Mouse (Mus musculus): ENCODE data around the gene Zfp169.
"Not testable (repeated sequence)": the region's sequence is repeated elsewhere in the genome, so short reads cannot be mapped to it uniquely, and the experiment has no call there.

Zfp169 gene

DNA sequence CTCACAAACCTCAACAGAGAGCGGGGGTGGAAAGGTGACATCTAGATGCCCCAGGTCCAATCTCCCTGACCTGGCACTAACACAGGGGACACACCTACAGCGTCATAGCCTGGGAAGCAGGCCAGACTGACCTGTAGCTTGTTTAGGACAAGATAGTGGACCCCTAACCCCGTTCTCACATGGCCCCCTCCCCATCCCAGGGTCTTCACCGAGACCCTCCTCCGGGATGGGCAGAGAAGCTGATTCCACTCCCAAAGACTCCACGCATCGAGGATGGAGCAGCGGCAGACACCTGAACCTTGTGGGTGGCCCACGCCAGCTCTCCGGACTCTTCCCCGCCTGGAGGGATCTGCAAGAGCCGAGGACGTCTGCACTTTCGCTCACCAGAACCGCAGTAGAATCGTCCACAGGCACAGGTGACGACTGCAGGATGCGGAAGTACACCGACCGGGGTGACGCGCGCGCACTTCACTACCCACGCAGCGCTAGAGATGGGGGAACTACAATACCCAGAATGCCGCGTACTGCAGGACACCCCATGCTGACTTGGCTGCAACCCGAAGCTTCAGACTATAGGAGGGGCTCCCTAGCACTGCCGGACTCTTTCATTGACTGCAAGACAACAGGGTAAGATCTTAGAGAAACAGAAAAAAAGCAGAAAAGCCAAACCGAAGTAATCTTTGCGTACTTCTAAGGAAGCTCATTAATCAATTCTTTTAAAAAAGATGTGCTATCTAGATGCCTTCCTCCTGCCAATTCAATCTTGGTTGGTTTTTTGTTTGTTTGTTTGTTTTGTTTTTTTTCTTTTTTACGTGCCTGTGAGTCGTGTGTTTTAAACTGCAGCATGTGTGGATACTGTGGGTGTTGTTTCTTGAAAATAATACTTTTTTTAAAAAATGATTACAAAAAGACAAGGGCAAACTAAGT, at the start of gene Zfp169, which contains the start of gene A830005F24Rik:
Gene Zfp169 (minus strand): TSS at position 449 of the 927 bp plus-strand sequence.
Gene A830005F24Rik (plus strand): TSS at position 568 of the 927 bp plus-strand sequence.
- DNase-seq, result peak; percentile 84

DNA sequence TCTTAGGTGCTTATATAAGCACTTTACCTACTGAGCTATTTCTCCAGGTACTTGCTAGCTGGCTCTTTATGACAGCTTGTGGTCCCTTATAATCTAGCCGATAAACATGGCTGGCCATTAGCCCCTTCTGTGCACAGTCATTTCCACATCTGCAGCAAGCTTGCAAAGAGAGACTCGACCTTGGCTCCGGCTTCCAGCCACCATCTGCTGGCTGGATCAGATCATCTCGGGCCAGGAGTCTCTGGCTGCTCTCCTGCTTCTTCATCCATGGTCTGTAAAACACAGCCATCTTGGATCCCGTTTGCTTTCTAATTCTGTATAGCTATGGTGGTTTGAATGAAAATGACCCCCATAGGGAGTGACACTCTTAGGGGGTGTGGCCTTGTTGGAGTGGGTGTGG, 49.1 kb upstream of the Zfp169 start:
- DNase-seq, result no peak

DNA sequence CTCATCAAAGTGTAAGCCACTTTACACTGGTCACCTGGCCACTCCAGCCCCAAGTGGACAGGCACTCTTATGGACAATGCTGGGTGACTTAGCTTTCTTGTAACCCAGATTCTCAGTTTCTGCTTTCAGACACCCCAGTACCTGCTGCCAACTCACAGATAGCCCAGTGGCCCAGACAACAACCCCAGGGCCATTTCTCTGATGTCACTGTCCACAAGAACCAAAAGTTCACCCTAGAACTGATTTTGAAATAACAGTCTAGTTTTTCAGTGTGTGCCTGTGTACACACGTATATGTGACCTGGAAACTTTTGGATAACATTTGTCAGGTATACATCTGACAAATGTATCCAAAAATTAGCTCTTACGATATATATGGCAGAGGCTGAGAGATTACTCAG, 48.2 kb upstream of the Zfp169 start:
- no peak for DNase-seq

DNA sequence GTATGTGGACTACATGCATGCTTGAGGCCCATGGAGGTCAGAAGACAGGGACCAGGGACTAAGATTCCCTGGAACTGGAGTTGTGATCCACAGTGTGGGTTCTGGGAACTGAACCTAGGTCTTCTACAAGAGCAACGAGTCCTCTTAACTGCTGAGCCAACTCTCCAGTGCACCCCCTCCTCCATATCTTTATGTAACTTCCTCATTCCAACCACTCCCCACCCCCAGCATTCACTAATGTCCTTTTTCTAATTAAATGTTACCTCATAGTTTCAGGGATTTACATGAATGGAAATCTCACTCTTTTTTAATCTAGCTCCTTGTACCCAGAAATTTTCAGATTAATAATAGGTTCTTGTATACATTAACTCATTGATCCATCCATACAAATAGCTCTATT, 42.7 kb upstream of the Zfp169 start:
- no peak for DNase-seq

DNA sequence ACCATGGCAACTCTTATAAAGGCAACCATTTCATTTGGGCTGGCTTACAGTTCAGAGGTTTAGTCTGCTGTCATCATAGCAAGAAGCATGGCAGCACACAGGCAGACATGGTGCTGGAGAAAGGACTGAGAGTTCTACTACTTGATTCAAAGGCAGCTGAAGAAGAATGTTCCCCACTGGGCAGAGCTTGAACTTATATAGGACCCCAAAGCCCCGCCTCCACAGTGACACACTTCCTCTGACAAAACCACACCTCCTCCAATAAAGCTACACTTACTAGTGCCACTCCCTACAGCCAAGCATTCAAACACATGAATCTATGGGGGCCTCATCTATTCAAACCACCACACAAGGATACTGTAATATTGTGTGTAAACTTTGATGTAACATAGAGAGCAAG, 41.3 kb upstream of the Zfp169 start:
- no peak for DNase-seq

DNA sequence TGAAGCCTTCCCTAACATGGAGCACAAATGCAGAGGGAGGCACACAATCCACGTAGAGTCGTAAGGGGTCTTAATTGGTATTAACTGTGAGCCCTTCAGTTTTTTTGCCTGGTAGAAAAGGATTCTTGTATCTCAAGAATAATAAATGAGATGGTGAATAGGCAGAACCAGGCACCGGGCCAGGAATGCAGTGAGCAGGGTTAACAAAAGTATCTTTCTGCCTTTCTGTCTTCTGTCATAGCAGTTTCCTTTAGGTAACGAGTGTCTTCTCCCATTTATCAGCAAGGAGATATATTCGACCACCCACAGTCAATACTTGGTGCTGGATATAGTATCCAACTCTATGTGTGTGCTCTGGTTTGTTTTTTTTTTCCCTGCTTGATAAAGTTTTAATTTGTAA, 40.3 kb upstream of the Zfp169 start:
- DNase-seq, result no peak

DNA sequence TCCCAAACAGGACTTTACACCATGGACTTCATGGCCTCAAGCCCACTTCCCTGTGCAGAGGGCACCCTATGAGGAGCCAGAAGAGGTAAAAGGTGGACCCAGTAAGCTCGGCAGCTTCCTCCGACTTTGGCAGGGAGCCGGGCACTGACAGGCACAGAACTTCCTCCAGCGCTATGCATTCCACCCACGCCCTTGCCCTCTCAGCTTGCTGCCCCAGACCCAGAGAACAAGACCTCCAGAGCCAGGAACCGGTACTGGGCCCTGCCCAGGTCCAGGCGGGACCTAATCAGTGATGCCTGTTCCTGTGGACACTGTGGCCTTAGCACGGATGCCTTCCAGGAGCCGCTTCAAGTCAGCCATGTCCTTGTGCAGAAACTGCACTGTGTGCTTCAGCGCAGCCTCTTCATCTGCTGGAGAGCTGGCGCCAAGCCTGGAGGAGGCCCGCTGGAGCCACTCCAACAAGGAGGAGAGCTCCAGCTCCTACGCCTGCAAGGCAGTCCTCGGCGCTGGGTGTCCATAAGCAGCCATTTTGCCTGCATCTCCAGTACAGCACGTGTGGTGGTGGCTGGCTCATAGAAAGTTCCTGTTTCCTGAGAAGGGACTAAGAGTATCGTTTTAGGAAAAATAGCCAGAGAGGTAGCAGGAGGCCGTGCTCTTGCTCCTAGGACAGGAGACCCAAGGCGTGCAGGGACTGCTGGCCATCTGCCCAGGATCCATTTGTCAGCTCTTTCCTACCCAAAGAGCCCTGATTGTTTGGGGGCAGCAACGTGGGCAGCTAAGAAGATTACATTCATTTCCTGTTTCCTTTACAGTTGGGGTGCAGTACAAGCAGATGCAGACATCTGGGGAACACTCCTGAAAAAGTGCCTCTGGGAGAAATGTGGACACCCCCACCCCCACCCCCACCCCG, 39.2 kb upstream of the Zfp169 start:
- peak; percentile 94 for DNase-seq

DNA sequence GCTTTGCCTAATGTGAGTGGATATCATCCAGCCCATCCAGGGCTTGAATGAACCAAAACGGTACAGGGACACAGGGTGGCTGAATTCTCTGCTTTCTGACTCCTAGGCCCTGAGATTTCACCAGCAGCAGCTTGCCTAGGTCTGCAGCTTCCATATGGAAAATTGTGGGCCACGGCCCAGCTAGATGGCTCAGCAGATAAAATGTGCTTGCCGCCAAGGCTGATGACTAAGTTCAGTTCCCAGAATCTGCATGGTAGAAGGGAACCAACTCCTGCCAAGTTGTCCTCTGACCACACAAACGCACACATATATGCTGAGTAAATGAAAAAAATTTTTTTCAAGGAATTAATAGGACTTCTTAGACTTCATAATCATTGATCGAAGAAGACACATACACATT, 35.0 kb upstream of the Zfp169 start:
- no peak for DNase-seq

DNA sequence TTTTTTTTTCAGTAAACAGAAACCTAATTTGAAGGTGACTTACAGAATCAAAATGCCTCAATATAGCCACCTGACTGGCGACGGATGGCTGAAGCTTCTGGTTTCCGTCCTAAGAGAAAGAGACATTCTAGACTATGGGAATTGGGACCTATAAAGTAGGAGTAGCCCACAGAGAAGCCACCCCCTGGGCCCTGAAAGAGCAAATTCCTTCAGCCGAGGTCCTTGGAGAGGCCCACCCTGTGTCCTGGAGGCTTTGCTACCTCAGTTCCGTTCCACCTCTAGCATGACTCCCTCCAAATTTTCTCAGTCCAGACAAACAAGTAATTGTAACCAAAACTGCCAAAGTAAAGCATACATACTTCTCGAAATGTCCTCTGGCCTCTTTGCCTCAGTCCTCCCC, 34.4 kb upstream of the Zfp169 start:
- no peak for DNase-seq

DNA sequence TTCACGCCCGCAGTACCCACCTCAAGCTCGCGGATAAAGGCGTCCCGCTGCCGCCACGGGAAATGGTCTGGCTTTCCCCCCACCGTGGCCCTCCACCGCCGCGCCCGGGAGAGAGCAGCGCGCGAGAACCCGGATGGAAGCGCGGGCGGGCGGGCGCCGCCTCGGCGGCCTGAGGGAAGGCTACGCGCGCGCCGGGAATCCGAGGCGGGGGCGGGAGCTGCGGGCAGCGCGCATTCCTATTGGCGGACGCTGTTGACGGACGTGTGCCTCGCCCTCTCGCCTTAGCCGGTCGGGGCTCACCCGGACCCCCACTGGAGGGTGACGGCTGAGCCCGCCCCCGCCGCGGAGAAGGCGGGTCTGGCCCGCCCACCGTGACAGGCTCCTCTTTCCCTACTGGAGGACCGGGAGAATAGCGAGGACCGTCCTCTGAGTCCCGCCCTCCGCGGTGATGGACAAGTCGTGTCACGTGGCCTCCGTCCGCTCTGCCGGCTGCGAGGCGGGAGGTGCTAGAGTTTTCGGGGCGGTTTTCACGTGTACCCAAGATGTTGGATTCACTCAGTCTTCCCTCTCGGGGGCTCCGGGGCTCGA, 33.2 kb upstream of the Zfp169 start:
- DNase-seq, result peak; percentile 99

DNA sequence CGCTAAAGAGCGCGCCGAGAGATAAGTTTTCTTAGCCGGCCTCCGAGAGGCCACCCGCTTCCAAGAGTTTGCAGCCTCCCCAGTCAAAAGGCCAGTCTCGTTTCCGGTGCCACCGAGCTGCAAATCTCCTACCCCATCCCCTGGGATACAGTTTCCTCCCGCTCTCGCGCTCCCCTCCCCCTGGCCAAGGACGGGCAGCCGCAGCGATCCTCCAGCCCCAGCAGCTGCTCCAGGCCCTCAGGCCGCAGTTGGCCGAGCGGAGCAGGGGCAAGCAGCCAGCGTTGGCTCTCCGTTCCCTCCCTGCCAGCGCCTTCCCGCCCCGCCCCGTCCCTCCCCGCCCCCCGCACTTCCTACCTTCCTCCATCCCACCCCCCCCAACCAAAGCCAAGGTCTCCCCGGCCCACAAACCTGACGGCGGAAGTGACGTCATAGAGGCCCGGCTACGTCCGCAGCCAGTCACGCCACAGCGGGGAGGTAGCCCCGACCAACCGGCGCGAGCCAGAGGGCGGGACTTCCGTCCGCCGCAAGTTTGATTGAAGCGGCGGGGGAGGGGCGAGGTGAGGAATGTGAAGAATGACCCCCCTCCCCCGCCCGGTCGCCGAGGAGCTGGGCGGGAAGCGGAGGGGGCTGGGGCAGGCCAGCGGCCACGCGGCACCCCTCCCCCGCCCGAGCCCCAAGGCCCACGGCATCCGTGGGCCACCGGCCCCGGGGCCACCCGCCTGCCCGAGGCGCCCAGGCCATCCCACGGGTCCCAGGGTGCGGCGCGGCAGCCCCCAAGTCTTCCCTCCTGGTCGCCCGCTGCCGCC, 32.4 kb upstream of the Zfp169 start:
- DNase-seq, result peak; percentile 99

DNA sequence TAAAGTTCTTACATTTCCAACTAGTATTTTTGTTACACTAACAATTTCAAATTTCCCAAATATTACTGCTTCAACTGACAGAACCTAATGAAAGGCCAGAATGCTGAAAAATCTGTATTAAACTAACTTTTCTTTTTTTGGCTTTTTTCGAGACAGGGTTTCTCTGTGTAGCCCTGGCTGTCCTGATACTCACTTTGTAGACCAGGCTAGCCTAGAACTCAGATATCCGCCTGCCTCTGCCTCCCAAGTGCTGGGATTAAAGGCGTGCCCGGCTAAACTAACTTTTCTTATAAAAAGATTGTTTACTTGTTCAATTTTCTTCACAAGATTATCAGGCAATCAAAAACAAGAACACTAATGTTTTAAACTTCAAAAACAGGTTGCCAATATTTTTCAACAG, 31.6 kb upstream of the Zfp169 start:
- DNase-seq, result no peak

DNA sequence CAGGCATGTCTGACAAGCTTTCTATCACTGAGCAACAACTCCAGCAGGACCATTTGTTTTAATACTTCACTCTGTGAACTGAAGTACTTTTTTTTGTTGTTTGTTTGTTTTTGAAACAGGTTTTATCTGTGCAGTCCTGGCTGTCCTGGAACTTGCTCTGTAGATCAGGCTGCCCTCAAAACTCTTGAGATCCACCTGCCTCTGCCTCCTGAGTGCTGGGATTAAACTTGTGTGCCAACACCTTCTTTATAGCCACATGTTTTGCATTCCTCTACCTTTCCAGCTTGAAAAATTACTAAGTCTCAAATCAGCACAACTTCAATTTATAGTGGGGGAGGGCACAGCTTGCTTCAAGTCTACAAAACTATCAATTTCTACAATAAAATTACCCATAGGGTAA, 31.1 kb upstream of the Zfp169 start:
- DNase-seq, result no peak

DNA sequence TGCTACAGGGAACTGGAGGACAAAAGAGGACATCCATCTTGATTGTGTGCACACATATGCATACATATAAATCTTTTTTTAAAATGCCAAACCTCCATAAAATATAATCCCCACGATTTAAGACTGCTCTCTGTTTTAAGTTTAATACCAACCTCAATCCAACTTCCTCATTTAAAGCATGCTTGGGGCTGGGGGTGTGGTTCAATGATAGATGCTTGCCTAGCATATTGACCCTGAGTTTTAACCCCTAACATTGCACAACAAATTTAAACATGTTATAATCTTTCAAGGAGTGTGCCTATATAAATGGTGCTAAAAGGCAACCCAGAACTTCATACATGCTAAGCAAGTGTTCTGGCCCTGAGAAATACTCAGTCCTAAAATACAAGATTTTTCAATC, 27.2 kb upstream of the Zfp169 start:
- no peak for DNase-seq

DNA sequence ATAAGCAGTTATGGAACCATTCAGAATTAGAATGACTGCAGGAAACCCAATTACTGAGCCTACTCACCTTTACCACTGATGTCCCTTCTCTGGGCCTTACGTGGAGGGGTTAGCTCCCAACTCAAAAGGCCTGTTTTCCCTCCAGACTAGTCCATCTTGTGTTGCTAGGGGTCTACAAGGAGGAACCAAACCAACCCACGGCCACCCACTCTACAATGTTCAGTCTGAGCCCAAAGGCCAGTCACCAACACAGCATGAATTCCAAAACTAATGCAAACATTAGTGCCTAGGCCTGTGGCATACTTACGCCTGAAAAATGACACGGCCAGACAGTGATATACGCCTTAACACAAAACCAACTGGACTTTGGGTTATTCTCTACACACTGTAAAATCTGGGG, 20.2 kb upstream of the Zfp169 start:
- DNase-seq, result no peak

DNA sequence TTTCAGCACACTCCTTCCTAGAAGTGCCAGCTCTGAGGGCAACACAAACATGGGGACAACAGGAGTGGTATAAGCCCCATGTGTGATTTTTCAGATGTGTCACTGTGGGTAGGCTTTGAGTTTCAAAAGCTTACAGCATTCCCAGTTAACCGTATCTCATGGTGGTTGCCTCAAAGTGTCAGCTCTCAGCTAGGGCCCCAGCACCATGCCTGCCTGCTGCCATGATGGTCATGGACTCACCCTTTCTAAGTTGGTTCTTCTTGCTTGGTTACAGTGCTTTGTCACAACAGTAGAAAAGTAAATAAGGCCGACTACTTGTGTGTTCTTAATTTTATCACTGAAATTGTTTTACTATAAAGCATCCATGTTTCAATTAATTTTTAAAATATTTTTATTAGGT, 18.2 kb upstream of the Zfp169 start:
- no peak for DNase-seq

DNA sequence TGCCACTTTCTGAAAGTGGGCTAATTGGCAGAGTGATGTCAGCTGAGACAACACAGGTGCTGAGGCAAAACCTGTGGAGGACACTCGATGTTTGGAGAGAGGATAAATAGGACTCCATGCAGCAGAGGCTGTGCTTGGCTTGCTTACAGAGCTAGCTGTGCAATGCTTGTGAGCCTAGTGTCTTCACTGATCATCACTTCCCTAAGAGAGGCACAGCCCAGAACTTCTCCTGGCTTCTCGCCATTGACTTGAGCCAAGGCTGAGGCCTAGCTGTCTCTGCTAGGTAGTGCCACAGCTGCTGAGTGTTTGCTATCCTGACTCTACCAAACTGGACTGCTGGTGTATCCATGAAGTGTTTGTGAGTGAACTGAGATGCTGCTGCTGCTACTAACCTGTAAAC, 17.4 kb upstream of the Zfp169 start:
- peak; percentile 68 for DNase-seq

DNA sequence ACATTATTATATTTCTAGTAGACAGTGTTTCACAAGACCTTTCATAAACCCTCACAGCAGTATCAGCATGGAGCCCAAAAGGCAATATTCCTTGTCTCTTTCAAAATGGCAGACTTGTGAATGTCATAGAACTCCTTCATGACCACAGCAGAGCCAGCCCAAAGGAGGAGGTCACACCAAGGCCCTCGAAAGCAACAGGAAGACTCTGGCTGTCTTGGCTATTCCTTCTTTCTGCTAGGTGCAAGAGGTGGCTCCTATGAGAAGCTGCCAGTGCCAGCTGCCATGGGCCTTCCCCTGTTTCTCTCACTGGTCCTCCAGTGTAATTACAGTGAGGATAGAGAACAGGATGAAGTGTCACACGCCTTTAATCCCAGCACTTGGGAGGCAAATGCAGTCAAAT, 15.8 kb upstream of the Zfp169 start:
- DNase-seq, result no peak

DNA sequence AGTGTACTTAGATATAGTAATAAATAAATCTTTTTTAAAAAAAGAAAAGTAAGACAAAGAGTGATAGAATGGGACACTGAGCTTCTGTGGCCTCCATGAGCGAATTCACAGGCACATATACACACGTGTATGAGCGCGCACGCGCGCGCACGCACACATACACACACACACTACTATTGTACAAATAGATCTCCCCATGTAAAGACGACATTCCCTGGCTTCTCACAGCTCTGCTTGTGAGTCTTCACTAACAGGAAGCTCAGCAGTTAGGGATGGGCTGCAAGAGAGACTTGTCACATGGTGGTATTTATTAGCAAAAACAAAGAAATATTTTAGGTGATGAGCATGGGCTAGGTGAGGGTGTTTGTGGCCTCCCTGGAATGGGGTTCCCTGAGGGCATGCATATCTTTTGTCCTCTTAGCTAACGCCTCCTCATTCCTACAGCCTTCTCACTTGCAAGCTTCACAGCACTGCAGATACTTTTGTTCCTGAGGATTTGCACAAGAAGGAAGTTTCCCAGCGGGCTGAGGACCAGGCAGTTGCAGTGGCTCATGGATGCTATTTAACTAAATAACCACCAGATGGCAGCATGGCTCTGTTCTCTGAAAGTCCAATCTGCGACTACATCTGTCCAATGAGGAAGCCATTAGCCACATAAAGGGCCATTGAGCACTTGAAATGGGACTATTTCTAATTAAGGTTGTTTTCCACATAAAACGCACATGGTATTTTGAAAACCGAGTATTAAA, 15.0 kb upstream of the Zfp169 start:
- DNase-seq, result peak; percentile 72

DNA sequence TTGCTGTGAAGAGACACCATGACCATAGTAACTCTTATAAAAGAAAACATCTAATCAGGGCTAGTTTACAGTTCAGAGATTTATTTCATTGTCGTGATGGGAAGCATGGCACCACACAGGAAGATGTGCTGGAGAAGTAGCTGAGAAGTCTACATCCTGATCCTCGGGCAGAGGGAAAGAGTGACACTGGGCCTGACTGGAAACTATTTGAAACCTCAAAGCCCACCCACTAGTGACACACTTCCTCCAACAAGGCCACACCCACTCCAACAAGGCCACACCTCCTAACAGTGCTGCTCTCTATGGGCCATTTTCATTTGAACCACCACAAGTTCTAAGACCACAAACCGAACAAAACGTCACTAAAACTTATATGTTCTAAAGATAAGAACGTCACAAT, 12.5 kb upstream of the Zfp169 start:
- no peak for DNase-seq

DNA sequence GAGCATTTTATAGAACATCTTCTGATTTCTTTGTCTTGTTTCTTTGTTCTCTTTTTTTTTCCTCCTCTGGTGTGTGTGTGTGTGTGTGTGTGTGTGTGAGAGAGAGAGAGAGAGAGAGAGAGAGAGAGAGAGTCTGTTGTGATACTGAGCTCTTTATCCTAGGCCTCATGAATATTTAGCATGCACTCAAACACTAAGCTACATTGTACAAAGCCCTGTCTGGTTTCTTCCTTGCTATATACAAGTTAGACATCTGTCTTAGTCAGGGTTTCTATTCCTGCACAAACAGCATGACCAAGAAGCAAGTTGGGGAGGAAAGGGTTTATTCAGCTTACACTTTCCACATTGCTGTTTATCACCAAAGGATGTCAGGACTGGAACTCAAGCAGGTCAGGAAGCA, 5.9 kb upstream of the Zfp169 start:
- DNase-seq, result not testable (repeated sequence)

DNA sequence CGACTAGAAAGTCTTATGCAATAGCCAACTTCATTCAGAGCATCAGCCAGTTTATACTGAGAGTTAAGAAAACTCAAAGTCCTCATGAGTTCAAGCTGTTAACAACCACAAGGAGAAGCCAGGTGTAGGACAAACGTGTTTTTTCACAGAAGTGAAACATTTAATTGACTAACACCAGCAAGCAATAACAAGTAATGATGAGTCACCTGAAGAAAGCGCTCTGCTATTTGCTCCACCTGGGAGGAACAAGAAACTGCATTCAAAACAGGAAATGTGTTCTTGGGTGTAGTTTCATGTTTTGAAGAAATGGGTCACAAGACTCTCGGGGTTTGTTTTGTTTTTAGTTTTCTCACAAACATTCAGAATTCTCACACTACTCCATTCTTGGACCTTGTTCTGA, 2.6 kb upstream of the Zfp169 start:
- DNase-seq, result no peak

All from lung, postnatal 14 days (tissue).